Mouse (Mus musculus) cerebellum, postnatal 25 days (tissue): ENCODE results near the gene Notch2.

ENCODE experiments used
- DNase-seq, 2 experiments: peaks; one replicate each; pipeline ENCODE4 v3.0.0; 2021; ENCODE audit warnings: mixed read lengths in 2 of 2

Notch2 gene

DNA sequence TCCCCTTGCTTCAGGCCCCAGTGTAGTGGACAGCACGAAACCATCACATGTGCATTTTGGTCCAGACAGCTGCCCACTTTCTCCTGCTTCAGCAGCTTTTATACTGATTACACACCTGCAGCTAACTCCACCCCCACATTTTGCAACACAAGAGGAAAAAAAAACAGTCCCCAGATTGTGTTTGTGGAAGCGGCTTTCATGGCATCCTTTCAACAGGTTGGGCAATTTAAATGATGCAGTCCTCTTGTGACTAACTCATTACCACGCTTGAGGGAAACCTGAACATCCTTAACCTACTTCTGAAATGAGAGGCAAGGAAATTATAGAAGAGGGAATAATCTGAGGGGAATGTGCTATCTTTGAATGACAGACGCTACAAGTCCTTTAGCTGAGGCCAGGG is 15.0 kb upstream of the Notch2 start:
- no peak for DNase-seq

DNA sequence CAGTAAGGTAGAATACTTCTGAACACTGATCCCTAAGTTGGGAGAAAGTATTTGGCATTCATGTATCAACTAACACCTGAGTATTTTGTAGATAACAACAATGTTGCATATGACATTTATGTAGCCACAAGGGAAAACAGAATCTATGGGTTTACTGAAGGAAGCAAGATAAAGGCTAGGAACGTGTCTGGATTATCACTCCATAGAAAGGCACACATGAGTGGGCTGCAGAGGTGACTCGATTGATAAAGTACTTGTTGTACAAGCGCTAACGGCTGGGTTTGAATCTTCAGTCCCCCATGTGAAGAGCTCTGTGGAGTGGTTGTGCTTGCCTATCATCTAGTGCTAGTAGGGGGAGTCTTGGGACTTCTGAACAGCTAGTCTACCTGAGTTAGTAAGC is 9.8 kb upstream of the Notch2 start:
- no peak for DNase-seq

DNA sequence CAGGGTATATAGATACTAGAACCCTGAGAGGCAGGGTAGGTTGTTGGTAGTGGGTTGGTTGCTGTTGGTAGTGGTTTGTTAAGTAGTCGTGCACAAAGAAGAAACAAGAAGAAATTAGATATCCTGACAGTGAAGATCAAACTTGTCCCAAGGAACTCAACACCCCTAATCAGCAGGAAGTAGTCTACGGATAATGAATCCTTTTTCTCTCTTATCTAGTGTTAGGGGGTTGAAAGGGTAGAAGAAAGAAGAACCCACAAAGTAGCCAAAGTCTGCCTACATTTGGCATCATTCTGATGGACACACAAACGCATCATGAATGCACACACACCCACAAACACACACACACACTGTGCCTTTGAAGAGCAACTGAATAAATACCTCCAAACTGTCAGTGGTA is 9.1 kb upstream of the Notch2 start:
- no peak for DNase-seq

GRCm38 (mm10) chr3:98005306-98005705 is 8.0 kb upstream of the Notch2 start:
- DNase-seq, result no peak

GRCm38 (mm10) chr3:98006046-98006691 is 7.2 kb upstream of the Notch2 start:
- no peak for DNase-seq

DNA sequence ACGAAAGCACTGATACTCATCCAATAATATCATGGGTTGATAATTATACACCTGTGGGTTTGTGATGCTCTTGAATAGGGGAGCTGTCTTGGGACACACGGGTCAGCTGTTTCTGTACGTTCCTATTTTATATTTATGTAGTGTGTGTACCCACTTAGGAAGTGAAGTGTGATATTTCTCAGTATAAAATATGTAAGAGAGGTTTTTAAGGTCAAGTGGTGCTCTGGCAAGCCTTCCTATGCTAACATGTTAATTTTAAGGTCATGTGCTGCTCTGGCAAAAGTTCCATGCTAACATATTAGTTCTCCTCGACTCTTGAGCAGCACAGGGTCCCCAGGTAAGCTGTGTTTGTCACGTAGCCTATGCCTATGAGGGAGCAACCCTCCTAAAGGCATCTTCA is 6.4 kb upstream of the Notch2 start:
- no peak for DNase-seq

DNA sequence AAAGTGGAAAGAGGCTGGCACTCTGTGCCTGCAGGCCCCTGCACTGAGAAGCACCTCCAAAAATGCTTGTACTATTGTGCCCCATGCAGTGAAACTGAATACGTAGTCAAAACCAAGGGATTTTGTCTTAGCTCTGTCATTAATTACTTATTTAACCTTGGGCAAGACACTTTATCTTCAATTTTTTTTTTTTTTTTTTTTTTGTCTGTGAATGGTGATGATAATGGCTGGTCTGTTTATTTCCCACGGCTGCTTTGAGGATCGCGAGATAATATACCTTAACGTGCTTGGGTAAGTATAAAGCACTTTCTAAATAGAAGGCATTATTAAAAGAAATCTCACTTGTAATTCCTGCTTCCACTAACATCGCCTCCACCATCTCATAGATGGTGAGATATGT is 5.2 kb upstream of the Notch2 start:
- no peak for DNase-seq

- DNase-seq, result no peak
Observed at GRCm38 (mm10) chr3:98009190-98009840, 4.0 kb upstream of the Notch2 start.

GRCm38 (mm10) chr3:98013086-98013400 is 284 bp upstream of the Notch2 start:
- no peak for DNase-seq

DNA sequence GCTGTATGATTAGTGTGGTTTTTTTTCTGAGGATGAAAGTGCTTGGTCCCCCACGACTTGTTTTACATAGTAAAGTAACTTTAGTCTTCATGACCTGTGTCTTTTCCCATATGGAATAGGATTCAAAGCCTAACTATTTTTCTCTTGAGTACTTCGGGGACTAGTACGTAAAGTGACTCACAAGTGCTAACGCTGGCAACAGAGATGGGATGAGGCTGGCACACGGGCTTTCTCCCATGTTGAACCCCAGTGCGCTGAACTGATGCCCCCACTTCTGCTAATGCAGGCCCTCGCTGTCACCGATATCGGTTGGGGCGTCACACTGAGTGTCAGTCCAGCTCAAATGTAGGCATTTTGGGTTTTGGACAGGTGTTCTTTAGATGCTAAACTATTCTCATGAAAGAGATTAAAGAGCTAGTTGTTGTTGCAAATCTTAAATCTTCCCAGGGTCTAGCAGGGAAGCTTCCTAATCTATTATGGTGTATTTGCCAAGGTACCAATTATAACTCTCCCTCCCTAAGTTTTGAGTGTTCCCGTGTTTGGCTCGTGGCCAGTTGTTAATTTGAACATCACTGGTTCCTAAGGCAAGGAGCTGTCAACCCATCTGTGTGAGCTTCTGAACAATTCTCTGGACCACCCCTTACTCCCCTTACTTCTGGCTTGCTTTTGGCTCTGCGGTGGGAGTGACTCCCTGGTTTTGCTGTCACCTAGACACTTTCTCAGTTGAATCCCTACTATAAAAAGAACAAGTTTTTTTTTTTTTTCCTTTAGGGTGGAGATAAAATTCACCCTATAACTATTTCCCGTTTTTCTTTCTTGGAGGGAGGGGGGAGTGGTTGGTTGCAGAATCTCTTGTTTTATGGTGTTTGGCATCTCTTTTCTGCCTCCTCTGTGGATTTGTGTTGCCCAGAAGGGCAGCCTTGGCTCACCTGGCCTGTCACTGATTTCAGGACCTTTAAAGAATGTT is 2.2 kb downstream of the Notch2 start:
- no peak for DNase-seq

DNA sequence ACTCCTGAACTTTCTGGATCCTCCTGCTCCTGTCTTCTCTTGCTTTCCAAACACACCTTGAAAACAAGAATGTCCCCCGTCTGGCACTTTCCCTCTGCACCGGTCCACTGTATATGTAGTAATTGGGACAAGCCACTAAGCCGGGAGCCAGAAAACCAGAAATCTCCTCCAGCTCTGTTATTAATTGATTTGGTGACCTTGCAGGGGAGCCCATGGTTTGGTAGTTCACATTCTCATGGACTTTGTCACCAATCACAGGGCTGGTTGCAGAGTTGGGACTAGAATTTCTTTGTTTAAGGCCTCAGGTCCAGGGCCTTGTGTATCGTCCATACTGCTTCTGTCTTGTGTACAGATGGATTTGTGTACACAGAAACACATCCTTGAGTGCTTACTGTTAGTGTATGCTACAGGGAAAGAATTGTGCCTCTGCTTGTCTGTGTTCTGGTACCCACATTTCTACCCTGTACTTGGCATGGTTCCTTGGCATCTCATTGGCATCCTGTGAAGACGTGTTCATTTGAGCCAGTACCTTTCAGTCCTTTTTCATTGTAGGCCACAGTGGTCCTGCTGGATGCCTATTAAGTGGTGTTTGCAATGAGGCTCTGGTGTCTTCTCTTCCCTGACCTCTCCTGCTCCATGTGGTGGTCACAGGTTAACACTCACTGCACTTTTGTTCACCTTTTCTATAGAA is 3.7 kb downstream of the Notch2 start:
- no peak for DNase-seq

- no peak for DNase-seq
Observed at GRCm38 (mm10) chr3:98018187-98018586, 4.9 kb downstream of the Notch2 start.

GRCm38 (mm10) chr3:98020431-98021229 is 7.3 kb downstream of the Notch2 start:
- no peak for DNase-seq

DNA sequence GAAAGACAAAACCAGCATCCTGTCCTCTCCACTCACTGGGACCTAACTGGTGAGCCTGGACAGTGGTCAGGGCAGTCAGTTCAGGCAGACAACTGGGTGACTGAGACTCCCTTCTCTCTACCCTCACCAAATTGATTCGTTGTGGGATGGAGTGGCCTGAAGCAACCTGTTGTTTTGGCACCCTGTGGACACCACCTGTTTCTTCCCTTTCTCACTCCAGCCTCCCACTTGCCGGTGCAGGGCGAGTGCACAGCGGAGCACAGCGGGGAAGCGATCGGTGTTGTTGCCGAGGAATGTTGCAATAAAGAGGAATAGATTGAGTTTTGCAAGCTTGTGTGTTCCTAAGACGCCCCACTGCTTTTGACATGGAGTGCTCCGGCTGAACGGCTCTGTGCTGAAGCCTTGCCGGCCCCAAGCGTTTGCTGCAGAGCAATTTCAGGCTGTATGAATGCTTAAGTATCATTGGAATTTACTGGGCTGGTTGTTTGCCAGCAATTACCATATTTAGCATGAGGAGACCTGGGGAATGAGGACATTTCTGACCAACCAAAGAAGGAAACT is 11.0 kb downstream of the Notch2 start:
- peak; percentile 71 to 72 for DNase-seq

DNA sequence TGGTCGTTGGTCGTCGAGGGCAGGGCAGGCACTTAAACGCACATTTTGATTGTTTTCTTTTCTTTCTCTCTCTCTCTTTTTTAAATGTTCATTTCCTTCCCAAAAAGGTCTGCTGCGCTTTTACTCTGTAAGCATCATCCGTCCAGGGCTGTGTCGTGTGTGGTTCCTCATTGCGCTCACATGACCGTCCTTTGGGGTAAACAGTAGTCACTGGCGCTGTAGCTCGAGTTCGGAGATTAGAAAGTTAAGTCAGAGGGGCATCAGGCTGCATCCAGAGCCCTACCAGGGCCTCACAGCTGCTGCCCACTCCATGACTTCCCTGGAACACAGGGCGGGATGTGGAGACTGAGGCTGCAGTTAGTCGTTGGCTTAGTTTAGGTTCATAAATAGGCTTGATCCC is 12.2 kb downstream of the Notch2 start:
- DNase-seq, result no peak

GRCm38 (mm10) chr3:98025921-98026880 is 12.9 kb downstream of the Notch2 start:
- DNase-seq, result no peak

DNA sequence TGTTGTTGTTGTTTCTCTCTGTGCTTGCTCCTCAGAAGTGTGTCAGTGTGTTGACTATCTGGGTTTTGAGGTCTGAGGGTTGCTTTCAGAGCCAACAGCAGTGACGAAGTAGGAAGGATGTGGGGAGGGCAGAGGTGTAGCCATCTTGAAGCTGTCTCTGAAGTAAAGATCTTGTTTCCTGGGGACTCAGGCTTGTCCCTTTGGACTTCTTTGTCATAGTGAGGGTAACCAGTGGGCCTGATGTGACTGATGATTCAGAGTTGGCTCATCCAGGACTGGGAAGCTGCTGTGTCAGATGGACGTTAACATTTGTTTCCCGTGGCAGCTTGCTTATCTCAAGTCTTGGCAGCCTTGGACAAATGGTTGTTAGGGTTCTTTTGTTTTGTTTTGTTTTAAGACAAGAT is 14.0 kb downstream of the Notch2 start:
- DNase-seq, result no peak

- DNase-seq, result no peak
Observed at GRCm38 (mm10) chr3:98028072-98028471, 14.7 kb downstream of the Notch2 start.

DNA sequence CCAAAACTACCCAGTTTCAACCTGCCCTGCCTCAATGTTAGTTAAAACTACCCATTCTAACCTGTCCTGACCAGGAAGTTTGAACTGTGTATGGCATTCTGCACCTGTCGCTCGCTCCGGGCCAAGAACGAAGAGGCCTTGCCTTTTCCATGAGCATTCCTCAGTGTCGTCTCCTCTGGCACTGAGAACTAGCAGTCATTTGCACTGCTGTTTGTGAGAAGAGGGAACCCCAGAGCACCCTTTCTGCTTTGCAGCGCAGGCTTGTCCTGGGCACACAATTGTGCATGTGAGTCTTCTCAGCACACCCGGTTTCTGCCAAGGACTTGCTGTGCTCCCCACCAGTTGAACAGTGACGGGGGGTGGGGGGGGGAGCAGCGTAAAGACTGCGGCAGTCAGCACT is 15.6 kb downstream of the Notch2 start:
- no peak for DNase-seq

- DNase-seq, result no peak
Observed at GRCm38 (mm10) chr3:98031104-98031503, 17.8 kb downstream of the Notch2 start.

- no peak for DNase-seq
Observed at GRCm38 (mm10) chr3:98032191-98032590, 18.9 kb downstream of the Notch2 start.
